ENCODE assay signal across 11 mouse cellular contexts in genomic region chr9:107891023-107891422, GRCm38 (mm10). TPM values are rescaled to one million over a fixed set of nuclear protein-coding genes. Genes with fewer than 3 reads are reported as not detected.
A peak's percentile ranks its signal among the peaks of the same experiment; 100 is the strongest.
DNase-seq lines count a peak whose midpoint lies in the region; TF ChIP-seq lines count a peak whose summit lies in the region.
"Had no signal": no experiment of that assay in that cellular context is flagged by ENCODE, and none has a peak within 500 bp of the region (broad histone marks: within the 10 kb centered on the region; RNA-seq: fewer than 3 reads in every experiment).

No protein-coding gene starts in this region.

- H3K27ac ChIP-seq in left cerebral cortex, adult 2 months = no peak overlapping the region
- H3K27ac ChIP-seq: hindbrain, embryonic 13.5 days; liver, embryonic 15.5 days had no signal

- no peak overlapping the region for H3K4me3 ChIP-seq in left cerebral cortex, adult 2 months
- no peak overlapping the region for H3K4me3 ChIP-seq in E14TG2a.4 (replicated peaks; ENCODE audit: low read length)
- H3K4me3 ChIP-seq: hindbrain, embryonic 13.5 days; liver, embryonic 15.5 days had no signal

- DNase-seq in left cerebral cortex, adult 2 months (ENCODE audit: extremely low spot score in 1 of 2, low spot score in 2 of 2) = no peak
- DNase-seq in left cerebral cortex, adult 18-20 months (ENCODE audit: low spot score in 2 of 2) = no peak
- peak; percentile 56 for DNase-seq in A20 (ENCODE audit: low read depth, low spot score)
- DNase-seq in induced T-regulatory cell, adult 2 months (ENCODE audit: low read depth) = peak; percentile 61
- DNase-seq in frontal cortex, postnatal 36 days (ENCODE audit: low spot score in 2 of 2) = no peak
- no peak for DNase-seq in frontal cortex, postnatal 10 days (ENCODE audit: low spot score in 2 of 2)
- DNase-seq: cerebellum, adult 9-11 months had no signal

- TF ChIP-seq CTCF in left cerebral cortex, adult 2 months (IDR thresholded peaks at IDR 0.05) = peak; percentile 54
- peak; percentile 83 for TF ChIP-seq CTCF in E14TG2a.4 (conservative IDR thresholded peaks at IDR 0.05; ENCODE audit: low read length)

- no peaks in the 10 kb centered on the region for H3K36me3 ChIP-seq in E14TG2a.4 (ENCODE audit: insufficient read depth, low read length)
- H3K36me3 ChIP-seq: liver, embryonic 15.5 days had no signal

- peaks cover 19% of the 10 kb centered on the region for H3K4me1 ChIP-seq in E14TG2a.4 (replicated peaks; ENCODE audit: low read depth, low read length)

- intact Hi-C loops in left cerebral cortex, adult 2 months (cut with DNase I) = no loop called here

- H3K9me3 ChIP-seq in E14TG2a.4 (ENCODE audit: low read length) = no peaks in the 10 kb centered on the region
- H3K9me3 ChIP-seq: hindbrain, embryonic 13.5 days; liver, embryonic 15.5 days had no signal

- peaks cover 9% of the 10 kb centered on the region for H3K27me3 ChIP-seq in E14TG2a.4 (ENCODE audit: insufficient read depth, low read length)

RNA-seq across cellular contexts. Expression of gene Mon1a, which starts 3.1 kb away (rescaled TPM):
- 10 to 100 TPM; 24.3 to 26.7 TPM for total RNA-seq in left cerebral cortex, adult 2 months (2021)
- total RNA-seq in left cerebral cortex, adult 18-20 months (2021) = 10 to 100 TPM; 27.1 to 28.1 TPM

RNA-seq across cellular contexts. Expression of gene Mst1r, which starts 15.7 kb away (rescaled TPM):
- total RNA-seq in left cerebral cortex, adult 2 months (2021) = under 1 TPM; 0.68 to 0.91 TPM
- total RNA-seq in left cerebral cortex, adult 18-20 months (2021) = 1 to 10 TPM in 1 of 2 experiments, under 1 TPM in 1; 0.89 to 1.2 TPM

RNA-seq across cellular contexts. Expression of gene Rbm6, which starts 18.0 kb away (rescaled TPM):
- 10 to 100 TPM; 66.5 to 68.4 TPM for total RNA-seq in left cerebral cortex, adult 2 months (2021)
- total RNA-seq in left cerebral cortex, adult 18-20 months (2021) = 10 to 100 TPM; 54.0 to 57.3 TPM

RNA-seq across cellular contexts. Expression of gene Actl11, which starts 37.2 kb away (rescaled TPM):
- not detected for total RNA-seq in left cerebral cortex, adult 2 months (2021)
- total RNA-seq in left cerebral cortex, adult 18-20 months (2021) = not detected

RNA-seq across cellular contexts. Expression of gene Camkv, which starts 44.5 kb away (rescaled TPM):
- total RNA-seq in left cerebral cortex, adult 2 months (2021) = 100 to 1,000 TPM; 330 to 356 TPM
- total RNA-seq in left cerebral cortex, adult 18-20 months (2021) = 100 to 1,000 TPM; 322 to 377 TPM
- total RNA-seq: monocyte, adult 5-6 weeks had no signal

Comparison
In these comparisons a context has a peak if more than half of its experiments do, and no peak if none do; other contexts are left out.
1. DNase-seq: peak in A20 (single experiment) and induced T-regulatory cell, adult 2 months (single experiment); none in left cerebral cortex, adult 2 months (0 of 2), left cerebral cortex, adult 18-20 months (0 of 2), frontal cortex, postnatal 36 days (0 of 2) and frontal cortex, postnatal 10 days (0 of 2).